Mouse (Mus musculus) midbrain, embryonic 13.5 days (tissue): ENCODE measurements around the gene Morn2. TPM values are rescaled to one million over a fixed set of nuclear protein-coding genes. Genes with fewer than 3 reads are reported as not detected.

Experiments
- ATAC-seq: fragments of 200-750 bp; cut with Nextera tagmentation; 2 replicates; pipeline ENCODE4 v1.8.0; 2017; ENCODE audit warnings: mild to moderate bottlenecking, moderate TSS enrichment, moderate library complexity
- H3K27ac ChIP-seq: fragments of 300-500 bp; sonication (generic); 2 replicates; pipeline ENCODE4 v1.5.1; 2015; ENCODE audit warnings: inconsistent platforms, mild to moderate bottlenecking, moderate library complexity
- H3K27me3 ChIP-seq: fragments of 300-500 bp; sonication (generic); 2 replicates; pipeline ENCODE4 v1.6.1; 2015; ENCODE audit warnings: mild to moderate bottlenecking, inconsistent platforms
- H3K36me3 ChIP-seq: fragments of 300-500 bp; sonication (generic); 2 replicates; pipeline ENCODE4 v1.6.1; 2015; ENCODE audit warnings: mild to moderate bottlenecking, inconsistent platforms
- H3K4me1 ChIP-seq: fragments of 300-500 bp; sonication (generic); replicated peaks from 2 replicates; pipeline ENCODE4 v1.6.1; 2015; ENCODE audit warnings: inconsistent platforms
- H3K4me2 ChIP-seq: fragments of 300-500 bp; sonication (generic); replicated peaks from 2 replicates; pipeline ENCODE4 v1.6.1; 2015; ENCODE audit warnings: moderate library complexity, mild to moderate bottlenecking, inconsistent platforms
- H3K4me3 ChIP-seq: fragments of 300-500 bp; sonication (generic); replicated peaks from 2 replicates; pipeline ENCODE4 v1.5.1; 2015; ENCODE audit warnings: mild to moderate bottlenecking, inconsistent platforms
- H3K9ac ChIP-seq: fragments of 300-500 bp; sonication (generic); replicated peaks from 2 replicates; pipeline ENCODE4 v1.6.1; 2015; ENCODE audit warnings: mild to moderate bottlenecking, inconsistent platforms
- H3K9me3 ChIP-seq: fragments of 300-500 bp; sonication (generic); 2 replicates; pipeline ENCODE4 v1.6.1; 2016; ENCODE audit warnings: mild to moderate bottlenecking, inconsistent platforms
- WGBS: fragments of 180-500 bp; shearing (Covaris S2); methylation state at CpG from one replicate; pipeline ENCODE4 v1.1.7; 2015; 5-methylcytosine and 5-hydroxymethylcytosine counted together
- polyA plus RNA-seq: library from polyadenylated mRNA; unstranded; fragments of >200 nt; fragmentation: Nextera tagmentation; extraction: Ambion mirVana; gene quantifications from 2 replicates; pipeline ENCODE4 v1.2.1, GENCODE M21; 2015

Morn2 gene
- polyA plus RNA-seq, 1 experiment from 2014 or later: 47.2 TPM

DNA sequence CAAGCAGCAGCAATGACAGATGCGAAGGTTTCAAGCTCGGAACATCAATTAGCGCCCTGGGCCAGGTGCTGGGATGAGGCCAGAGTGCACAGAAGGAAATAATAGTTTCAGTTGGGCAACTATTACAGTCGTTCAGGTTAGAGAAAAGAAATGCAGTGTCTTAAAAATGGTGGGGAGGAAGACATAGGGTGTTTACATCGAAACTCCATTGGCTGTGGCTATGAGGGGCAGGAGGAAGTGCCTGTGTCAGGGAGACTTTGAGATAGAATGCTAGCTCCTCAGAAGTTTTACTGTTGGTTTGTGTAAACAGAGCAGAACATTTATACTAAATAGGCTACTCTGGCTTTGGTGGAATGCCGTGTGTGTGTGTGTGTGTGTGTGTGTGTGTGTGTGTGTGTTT lies 2.0 kb upstream of the Morn2 start:
- H3K27me3 ChIP-seq: no peaks in the 10 kb centered on the region
- no peak for ATAC-seq
- 90% methylated on average over 6 of the region's 6 CpGs for WGBS
- H3K4me3 ChIP-seq: no peak overlapping the region
- H3K36me3 ChIP-seq: no peaks in the 10 kb centered on the region
- peak overlapping the region; percentile 69 for H3K4me2 ChIP-seq
- no peaks in the 10 kb centered on the region for H3K9me3 ChIP-seq
- no peak overlapping the region for H3K9ac ChIP-seq
- no peak overlapping the region for H3K27ac ChIP-seq
- H3K4me1 ChIP-seq: peaks cover 15% of the 10 kb centered on the region

DNA sequence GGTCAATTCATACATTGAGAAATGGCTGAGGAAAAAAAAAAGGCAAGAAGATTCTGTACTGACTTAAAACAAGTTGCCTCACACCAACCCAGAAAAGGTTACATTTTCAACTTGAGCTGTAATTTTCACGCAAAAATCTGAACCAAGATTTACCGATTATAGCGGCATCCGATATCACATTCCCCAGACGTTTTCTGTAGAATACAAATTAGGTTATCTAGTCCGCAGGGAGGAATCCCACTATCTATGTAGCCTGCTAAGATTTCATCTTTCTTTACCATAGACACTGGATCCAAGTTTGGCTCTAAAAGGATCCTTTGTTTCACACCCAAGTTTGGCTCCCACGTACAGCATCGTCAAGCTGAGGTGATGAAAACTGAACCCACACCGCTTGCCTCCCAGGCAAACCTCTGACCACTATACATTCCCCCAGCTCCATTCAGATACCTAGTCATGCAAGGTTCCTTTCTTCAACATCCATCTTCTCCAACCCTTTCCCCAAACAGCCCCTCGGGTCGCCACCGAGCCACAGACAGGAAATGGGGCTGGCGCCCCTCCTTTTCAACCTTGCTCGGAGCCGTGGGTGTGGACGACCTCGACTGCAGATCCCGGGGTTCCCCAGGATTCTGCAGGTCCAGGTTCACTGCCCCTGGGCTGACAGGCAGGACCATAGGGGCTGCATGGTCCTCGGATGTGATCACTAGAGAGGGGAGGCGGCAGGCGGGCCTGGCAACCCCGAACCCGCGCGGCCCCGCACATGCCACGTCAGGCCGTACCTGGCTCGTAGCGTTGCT lies 526 bp upstream of the Morn2 start:
- Histone ChIP-seq H3K36me3 (no peaks in the 10 kb centered on the region), H3K4me1 (peaks cover 15% of the 10 kb centered on the region), H3K27me3 (no peaks in the 10 kb centered on the region), H3K4me2 (peak overlapping the region; percentile 69), H3K9ac (peak overlapping the region; percentile 88), H3K9me3 (no peaks in the 10 kb centered on the region), H3K4me3 (peak overlapping the region; percentile 80), H3K27ac (peak overlapping the region; percentile 93)
- no peak for ATAC-seq
- WGBS: 1% methylated on average over 30 of the region's 30 CpGs

DNA sequence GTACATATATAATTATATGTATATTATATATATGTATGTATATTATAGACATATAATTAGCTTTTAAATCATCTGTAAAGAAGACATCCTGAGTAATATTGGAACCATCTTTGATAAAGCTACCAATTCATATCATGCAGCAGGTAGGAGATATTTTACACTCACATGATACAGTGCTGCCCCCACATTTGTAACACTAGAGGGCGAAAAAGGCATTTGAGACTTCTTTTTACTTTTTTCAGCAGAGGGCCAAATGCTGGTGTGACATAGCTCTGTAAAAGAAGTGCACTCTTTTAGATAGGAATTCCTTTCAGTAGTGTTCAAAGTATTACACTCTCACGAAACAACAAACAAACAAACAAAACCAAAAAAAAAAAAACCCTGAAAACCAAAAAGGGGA lies 1.1 kb downstream of the Morn2 start:
- ATAC-seq: no peak
- WGBS: 18% methylated on average over 2 of the region's 2 CpGs
- Histone ChIP-seq H3K4me1 (peaks cover 15% of the 10 kb centered on the region), H3K9ac (no peak overlapping the region), H3K4me2 (no peak overlapping the region), H3K36me3 (no peaks in the 10 kb centered on the region), H3K9me3 (no peaks in the 10 kb centered on the region), H3K4me3 (no peak overlapping the region), H3K27me3 (no peaks in the 10 kb centered on the region), H3K27ac (no peak overlapping the region)

DNA sequence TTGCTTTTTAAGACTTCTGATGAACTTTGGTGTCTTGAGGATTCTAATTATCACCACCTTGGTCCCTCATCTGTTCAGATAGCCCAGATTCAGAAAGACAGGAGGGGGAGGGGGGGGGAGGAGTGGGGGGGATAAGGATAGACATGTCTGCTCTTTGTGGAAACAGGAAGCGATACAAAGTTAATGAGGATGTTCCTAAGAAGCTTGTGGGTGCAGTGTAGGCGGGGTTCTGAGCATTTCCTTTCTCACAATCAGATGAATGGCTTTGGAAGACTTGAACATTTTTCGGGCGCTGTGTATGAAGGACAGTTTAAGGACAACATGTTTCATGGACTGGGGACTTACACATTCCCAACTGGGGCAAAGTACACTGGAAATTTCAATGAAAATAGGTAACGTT lies 5.3 kb downstream of the Morn2 start:
- no peak for ATAC-seq
- H3K9ac ChIP-seq: no peak overlapping the region
- H3K9me3 ChIP-seq: no peaks in the 10 kb centered on the region
- H3K27ac ChIP-seq: no peak overlapping the region
- H3K4me2 ChIP-seq: no peak overlapping the region
- no peaks in the 10 kb centered on the region for H3K27me3 ChIP-seq
- no peaks in the 10 kb centered on the region for H3K4me1 ChIP-seq
- no peak overlapping the region for H3K4me3 ChIP-seq
- 92% methylated on average over 5 of the region's 5 CpGs for WGBS
- no peaks in the 10 kb centered on the region for H3K36me3 ChIP-seq

DNA sequence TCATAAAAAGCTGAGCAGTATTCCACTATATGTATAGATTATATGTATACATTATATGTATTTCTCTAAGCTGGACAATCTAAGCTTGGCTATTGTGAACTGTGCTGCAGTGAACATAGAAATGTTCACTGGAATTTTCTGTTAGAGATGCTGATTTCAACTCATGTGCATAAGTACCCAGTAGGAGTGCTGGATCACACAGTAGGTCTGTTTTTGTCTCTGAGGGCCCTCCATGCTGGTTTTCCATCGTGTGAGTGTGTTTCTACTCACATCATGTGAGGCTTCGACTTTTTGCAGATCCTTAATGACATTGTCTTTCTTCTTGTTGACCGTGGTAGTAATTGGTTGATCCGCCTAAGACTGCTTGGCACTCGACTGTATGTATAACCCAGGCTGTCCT lies 8.8 kb downstream of the Morn2 start:
- no peak for ATAC-seq
- Histone ChIP-seq H3K4me2 (no peak overlapping the region), H3K9me3 (no peaks in the 10 kb centered on the region), H3K4me3 (no peak overlapping the region), H3K9ac (no peak overlapping the region), H3K36me3 (no peaks in the 10 kb centered on the region), H3K27me3 (no peaks in the 10 kb centered on the region), H3K4me1 (no peaks in the 10 kb centered on the region), H3K27ac (no peak overlapping the region)
- 89% methylated on average over 5 of the region's 5 CpGs for WGBS

DNA sequence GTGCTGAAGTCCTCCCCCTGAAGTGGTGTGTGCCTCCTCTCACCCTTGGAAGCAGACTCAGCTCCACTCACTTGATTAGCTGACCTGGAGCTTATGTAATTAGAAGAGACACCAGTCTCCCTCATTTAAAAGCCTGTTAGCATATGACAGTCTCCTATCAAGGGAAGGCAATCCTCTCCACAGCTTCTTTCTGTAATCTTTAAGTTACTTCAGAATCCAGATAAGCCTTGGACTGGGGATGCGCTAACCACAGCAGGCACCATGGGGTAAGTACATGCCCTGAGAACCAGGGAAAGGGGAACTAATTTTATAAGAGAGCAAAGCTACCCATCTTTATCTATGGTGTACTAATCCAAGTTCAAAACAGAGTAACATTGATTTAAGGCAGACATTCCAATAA lies 17.2 kb downstream of the Morn2 start, which contains the start of gene Arhgef33:
Gene Arhgef33 (plus strand): TSS at position 157 of the 400 bp plus-strand sequence.
- Histone ChIP-seq H3K27me3 (no peaks in the 10 kb centered on the region), H3K9me3 (no peaks in the 10 kb centered on the region), H3K9ac (no peak within 1 kb of the TSS), H3K27ac (no peak within 1 kb of the TSS), H3K4me3 (no peak within 1 kb of the TSS), H3K4me2 (no peak within 1 kb of the TSS), H3K4me1 (peaks cover 8% of the 10 kb centered on the region; the same call in 1 of the 2 replicates), H3K36me3 (no peaks in the 10 kb centered on the region)
- no peak for ATAC-seq
- WGBS: 83% methylated on average over 1 of the region's 1 CpGs

DNA sequence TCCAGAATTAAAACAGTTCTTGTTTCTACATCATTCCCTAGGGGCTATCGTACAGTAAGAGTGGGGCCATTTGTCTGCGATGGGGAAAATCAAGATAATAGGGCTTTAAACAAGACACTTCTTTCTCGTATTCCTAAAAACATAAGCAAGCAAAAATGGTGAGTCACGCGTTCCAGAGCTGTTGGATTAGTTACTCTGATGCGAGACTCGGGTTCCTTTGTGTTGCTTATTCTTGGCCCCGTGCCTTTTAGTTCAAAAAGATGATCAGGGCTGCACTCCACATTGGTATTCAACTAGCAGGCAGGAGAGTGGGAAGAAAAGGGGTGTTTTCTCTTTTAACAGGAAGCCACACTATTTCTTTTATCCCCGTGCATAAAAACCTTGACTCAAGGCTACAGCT lies 21.8 kb downstream of the Morn2 start:
- Histone ChIP-seq H3K36me3 (no peaks in the 10 kb centered on the region), H3K4me3 (no peak overlapping the region), H3K27me3 (no peaks in the 10 kb centered on the region), H3K4me2 (no peak overlapping the region), H3K9me3 (no peaks in the 10 kb centered on the region), H3K4me1 (peaks cover 11% of the 10 kb centered on the region; the same call in 1 of the 2 replicates), H3K9ac (no peak overlapping the region), H3K27ac (no peak overlapping the region)
- ATAC-seq: no peak
- 46% methylated on average over 9 of the region's 9 CpGs for WGBS

DNA sequence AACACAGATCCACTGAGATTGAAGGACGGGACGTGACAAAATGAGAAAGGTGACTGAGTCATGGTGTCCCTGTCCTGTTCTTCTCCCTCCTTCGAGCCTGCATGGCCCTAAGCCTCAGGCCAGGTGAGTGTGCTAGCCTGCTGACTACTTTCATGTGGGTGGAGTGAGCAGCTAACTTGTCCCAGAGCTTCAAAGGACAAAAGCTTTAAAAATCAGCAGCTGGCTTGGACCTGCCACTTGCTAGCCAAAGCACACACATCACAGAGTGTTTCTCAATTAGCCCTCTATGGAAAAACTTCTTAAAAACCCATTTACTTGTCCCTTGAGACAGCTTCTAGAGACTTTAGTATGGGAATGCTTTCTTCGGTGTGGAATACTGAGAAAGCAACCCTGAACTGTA lies 22.4 kb downstream of the Morn2 start:
- Histone ChIP-seq H3K9ac (no peak overlapping the region), H3K4me2 (no peak overlapping the region), H3K36me3 (no peaks in the 10 kb centered on the region), H3K4me1 (peaks cover 11% of the 10 kb centered on the region; the same call in 1 of the 2 replicates), H3K9me3 (no peaks in the 10 kb centered on the region), H3K27me3 (no peaks in the 10 kb centered on the region), H3K4me3 (no peak overlapping the region), H3K27ac (no peak overlapping the region)
- no peak for ATAC-seq
- WGBS: 89% methylated on average over 4 of the region's 4 CpGs

DNA sequence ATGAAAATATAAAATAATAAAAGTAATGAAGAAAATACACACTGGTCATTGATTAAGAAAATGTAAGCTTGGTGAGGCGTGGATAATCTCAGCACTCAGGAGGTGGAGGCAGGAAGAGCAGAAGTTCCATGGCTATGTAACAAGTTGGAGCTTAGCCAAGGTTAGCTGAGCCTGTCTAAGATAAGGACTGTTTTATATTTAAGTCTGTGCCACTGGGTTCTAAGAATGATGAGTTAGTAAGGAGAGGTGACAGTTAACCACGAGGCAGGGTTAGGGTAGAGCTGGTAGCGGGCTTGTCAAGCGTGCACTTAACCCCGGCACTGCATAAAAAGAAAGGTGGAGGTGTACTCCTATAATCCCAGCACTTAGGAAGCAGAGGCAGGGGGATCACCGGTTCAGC lies 32.2 kb downstream of the Morn2 start:
- Histone ChIP-seq H3K4me1 (no peaks in the 10 kb centered on the region), H3K27me3 (no peaks in the 10 kb centered on the region), H3K9ac (no peak overlapping the region), H3K36me3 (no peaks in the 10 kb centered on the region), H3K9me3 (no peaks in the 10 kb centered on the region), H3K4me3 (no peak overlapping the region), H3K27ac (no peak overlapping the region), H3K4me2 (no peak overlapping the region)
- WGBS: 88% methylated on average over 6 of the region's 6 CpGs
- no peak for ATAC-seq

DNA sequence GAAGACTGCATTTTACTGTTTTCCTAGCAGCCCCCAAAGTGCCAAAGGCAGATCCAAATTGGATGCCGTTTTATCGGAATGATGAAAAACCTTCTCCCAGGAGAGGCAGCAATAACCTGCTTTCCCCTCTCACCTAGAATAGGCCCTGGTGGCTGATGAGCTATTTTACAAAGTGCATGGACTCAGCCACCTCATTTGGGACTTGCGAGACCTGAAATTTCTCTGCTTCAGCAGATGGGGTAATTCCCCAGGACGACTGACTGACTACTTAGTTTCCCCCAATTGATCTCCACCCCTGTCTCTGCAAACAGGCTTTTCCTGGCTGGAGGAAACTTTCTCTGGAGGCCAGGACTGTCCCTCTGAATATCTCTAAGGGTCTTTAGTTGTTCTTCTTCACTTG lies 33.0 kb downstream of the Morn2 start:
- no peaks in the 10 kb centered on the region for H3K4me1 ChIP-seq
- no peak overlapping the region for H3K4me3 ChIP-seq
- H3K4me2 ChIP-seq: no peak overlapping the region
- H3K9ac ChIP-seq: no peak overlapping the region
- H3K27me3 ChIP-seq: no peaks in the 10 kb centered on the region
- H3K36me3 ChIP-seq: no peaks in the 10 kb centered on the region
- WGBS: 76% methylated on average over 4 of the region's 4 CpGs
- ATAC-seq: no peak
- no peaks in the 10 kb centered on the region for H3K9me3 ChIP-seq
- no peak overlapping the region for H3K27ac ChIP-seq

DNA sequence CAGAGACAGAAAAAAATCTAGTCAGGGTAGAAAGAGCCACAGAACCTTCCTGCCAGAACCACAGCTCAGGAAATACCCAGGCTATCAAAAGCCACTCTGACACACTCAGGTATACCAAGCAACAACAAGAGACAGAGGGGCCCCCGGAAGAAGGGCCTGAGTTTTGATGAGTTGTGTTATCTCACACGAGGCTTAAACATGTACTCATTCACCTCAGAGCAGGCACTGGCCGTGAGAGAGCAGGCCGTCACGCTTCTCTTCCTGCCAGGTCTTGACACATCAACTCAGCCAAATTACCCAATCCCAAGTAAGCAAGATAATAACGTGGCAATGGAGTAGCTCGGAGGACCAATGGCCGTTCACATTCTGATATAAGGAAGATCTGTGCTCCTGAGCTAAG lies 33.7 kb downstream of the Morn2 start:
- no peak for ATAC-seq
- Histone ChIP-seq H3K27me3 (no peaks in the 10 kb centered on the region), H3K4me1 (no peaks in the 10 kb centered on the region), H3K4me2 (no peak overlapping the region), H3K36me3 (no peaks in the 10 kb centered on the region), H3K27ac (no peak overlapping the region), H3K9ac (no peak overlapping the region), H3K4me3 (no peak overlapping the region), H3K9me3 (no peaks in the 10 kb centered on the region)
- 77% methylated on average over 8 of the region's 8 CpGs for WGBS

DNA sequence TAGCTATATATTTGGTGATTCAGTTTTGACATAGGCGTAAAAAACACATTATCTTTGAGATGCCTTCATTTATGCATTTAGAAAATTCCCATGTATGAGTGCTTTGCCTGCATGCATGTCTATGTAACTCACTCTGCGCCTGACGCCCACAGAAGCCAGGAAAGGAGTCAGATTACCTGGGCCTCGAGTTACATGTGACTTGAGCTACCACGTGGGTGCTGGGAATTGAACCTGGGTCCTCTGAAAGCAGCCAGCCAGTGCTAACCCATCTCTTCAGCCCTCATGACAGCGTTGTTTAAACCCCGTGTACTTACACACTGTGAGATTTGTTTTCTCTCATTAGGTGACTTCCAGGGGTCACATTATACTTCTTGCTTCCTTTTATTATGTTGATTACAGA lies 34.5 kb downstream of the Morn2 start:
- 89% methylated on average over 7 of the region's 7 CpGs for WGBS
- no peak overlapping the region for H3K27ac ChIP-seq
- H3K9me3 ChIP-seq: no peaks in the 10 kb centered on the region
- no peaks in the 10 kb centered on the region for H3K36me3 ChIP-seq
- no peaks in the 10 kb centered on the region for H3K27me3 ChIP-seq
- H3K9ac ChIP-seq: no peak overlapping the region
- H3K4me1 ChIP-seq: no peaks in the 10 kb centered on the region
- ATAC-seq: no peak
- no peak overlapping the region for H3K4me2 ChIP-seq
- no peak overlapping the region for H3K4me3 ChIP-seq

DNA sequence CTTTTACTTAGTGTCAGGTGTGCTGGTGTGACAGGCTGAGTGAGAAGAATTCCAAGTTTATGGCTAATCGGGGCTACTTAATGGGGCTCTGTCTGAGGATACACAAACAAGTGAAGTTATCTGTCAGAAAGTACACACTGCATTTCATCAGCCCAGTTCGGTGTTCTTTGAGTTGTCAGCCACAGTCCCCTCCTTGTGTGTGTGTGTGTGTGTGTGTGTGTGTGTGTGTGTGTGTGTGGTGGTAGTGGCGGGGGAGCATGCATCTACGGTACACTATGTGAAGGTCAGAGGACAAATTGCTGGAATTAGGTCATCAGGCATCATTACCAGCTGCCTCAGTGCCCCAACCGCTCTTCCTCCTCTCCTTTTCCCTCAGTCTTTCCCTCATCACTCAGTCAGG lies 35.5 kb downstream of the Morn2 start:
- no peaks in the 10 kb centered on the region for H3K36me3 ChIP-seq
- 90% methylated on average over 4 of the region's 5 CpGs for WGBS
- ATAC-seq: no peak

More for the DNA sequence above, 35.5 kb downstream of the Morn2 start:
- Histone ChIP-seq H3K4me3 (no peak overlapping the region), H3K9ac (no peak overlapping the region), H3K27me3 (no peaks in the 10 kb centered on the region), H3K4me1 (no peaks in the 10 kb centered on the region), H3K4me2 (no peak overlapping the region), H3K9me3 (no peaks in the 10 kb centered on the region), H3K27ac (no peak overlapping the region)
